Mouse (Mus musculus): ENCODE results near the gene Mrgpra9. TPM values are rescaled to one million over a fixed set of nuclear protein-coding genes. Genes with fewer than 3 reads are reported as not detected.
"Not testable (repeated sequence)": the region's sequence is repeated elsewhere in the genome, so short reads cannot be mapped to it uniquely, and the experiment has no call there.

Gene Mrgpra9
- not detected in 2 replicates for polyA plus RNA-seq (2016; fragmentation: Nextera tagmentation; extraction: Ambion mirVana)

- Histone ChIP-seq H3K9me3 (replicated peaks) (no peaks in the 10 kb centered on the region), H3K4me3 (no peak within 1 kb of the TSS)
- WGBS: 76% methylated on average over 1 of the region's 1 CpGs
Measured at GRCm38 (mm10) chr7:47252770-47253169, at the start of gene Mrgpra9. Mrgpra9 (minus strand) TSS chr7:47252848.

GRCm38 (mm10) chr7:47299612-47300011, 47.0 kb upstream of the Mrgpra9 start:
- H3K36me3 ChIP-seq; H3K27me3 ChIP-seq (ENCODE audit: low read depth, poor library complexity, severe bottlenecking); H3K4me1 ChIP-seq; H3K4me3 ChIP-seq; H3K27ac ChIP-seq (replicated peaks); DNase-seq (ENCODE audit: low spot score): not testable (repeated sequence)
- H3K9me3 ChIP-seq (replicated peaks): peaks cover 32% of the 10 kb centered on the region

More at GRCm38 (mm10) chr7:47252770-47253169, at the start of gene Mrgpra9:
- no peaks in the 10 kb centered on the region for H3K4me1 ChIP-seq
- H3K27ac ChIP-seq (replicated peaks): no peak within 1 kb of the TSS
- no peaks in the 10 kb centered on the region for H3K27me3 ChIP-seq (ENCODE audit: low read depth, poor library complexity, severe bottlenecking)
- DNase-seq (ENCODE audit: low spot score): no peak
- H3K36me3 ChIP-seq: no peaks in the 10 kb centered on the region

GRCm38 (mm10) chr7:47271547-47271946, 18.9 kb upstream of the Mrgpra9 start:
- not testable (repeated sequence) for H3K27ac ChIP-seq (replicated peaks); H3K36me3 ChIP-seq; H3K4me1 ChIP-seq; H3K9me3 ChIP-seq (replicated peaks); DNase-seq (ENCODE audit: low spot score); H3K27me3 ChIP-seq (ENCODE audit: low read depth, poor library complexity, severe bottlenecking); H3K4me3 ChIP-seq
- 92% methylated on average over 5 of the region's 5 CpGs for WGBS

- WGBS: 63% methylated on average over 3 of the region's 3 CpGs
- H3K9me3 ChIP-seq (replicated peaks): no peaks in the 10 kb centered on the region
- no peaks in the 10 kb centered on the region for H3K4me1 ChIP-seq
- H3K36me3 ChIP-seq: no peaks in the 10 kb centered on the region
- no peak overlapping the region for H3K4me3 ChIP-seq
- no peak for DNase-seq (ENCODE audit: low spot score)
- H3K27me3 ChIP-seq (ENCODE audit: low read depth, poor library complexity, severe bottlenecking): no peaks in the 10 kb centered on the region
- H3K27ac ChIP-seq (replicated peaks): no peak overlapping the region
Measured at GRCm38 (mm10) chr7:47244658-47245057, 8.0 kb downstream of the Mrgpra9 start.

- no peak within 1 kb of the TSS for H3K27ac ChIP-seq (replicated peaks)
- H3K4me1 ChIP-seq: no peaks in the 10 kb centered on the region
- no peaks in the 10 kb centered on the region for H3K9me3 ChIP-seq (replicated peaks)
- H3K4me3 ChIP-seq: no peak within 1 kb of the TSS
- H3K27me3 ChIP-seq (ENCODE audit: low read depth, poor library complexity, severe bottlenecking): no peaks in the 10 kb centered on the region
- H3K36me3 ChIP-seq: no peaks in the 10 kb centered on the region
- WGBS: 77% methylated on average over 4 of the region's 4 CpGs
- no peak for DNase-seq (ENCODE audit: low spot score)
Measured at GRCm38 (mm10) chr7:47204830-47205229, 47.8 kb downstream of the Mrgpra9 start, which contains the start of gene Mrgpra6. Mrgpra6 (minus strand) TSS chr7:47204920.

GRCm38 (mm10) chr7:47195271-47195670, 57.4 kb downstream of the Mrgpra9 start:
- no peak for DNase-seq (ENCODE audit: low spot score)
- Histone ChIP-seq H3K27me3 (ENCODE audit: low read depth, poor library complexity, severe bottlenecking) (no peaks in the 10 kb centered on the region), H3K4me1 (no peaks in the 10 kb centered on the region), H3K9me3 (replicated peaks) (peaks cover 6% of the 10 kb centered on the region), H3K27ac (replicated peaks) (no peak overlapping the region), H3K36me3 (no peaks in the 10 kb centered on the region), H3K4me3 (no peak overlapping the region)
- whole genome bisulfite sequencing: 74% methylated on average over 1 of the region's 1 CpGs

Other genes starting within 250 kb of the Mrgpra9 start
- 11.1 and 12.8 TPM in 2 replicates for gene Spty2d1, start 244.4 kb downstream of the Mrgpra9 start, polyA plus RNA-seq (2016; fragmentation: Nextera tagmentation; extraction: Ambion mirVana)
- 12.5 and 12.8 TPM in 2 replicates for gene Tmem86a, start 202.2 kb downstream of the Mrgpra9 start, polyA plus RNA-seq (2016; fragmentation: Nextera tagmentation; extraction: Ambion mirVana)
- gene Ptpn5, start 119.2 kb downstream of the Mrgpra9 start, polyA plus RNA-seq (2016; fragmentation: Nextera tagmentation; extraction: Ambion mirVana): 6.6 and 17.6 TPM in 2 replicates
- not detected in 2 replicates for gene Mrgpra6, start 47.9 kb downstream of the Mrgpra9 start, polyA plus RNA-seq (2016; fragmentation: Nextera tagmentation; extraction: Ambion mirVana)
- not detected in 2 replicates for gene Mrgpra1, start 101.4 kb upstream of the Mrgpra9 start, polyA plus RNA-seq (2016; fragmentation: Nextera tagmentation; extraction: Ambion mirVana)
- not detected in 2 replicates for gene Mrgpra2a, start 199.3 kb upstream of the Mrgpra9 start, polyA plus RNA-seq (2016; fragmentation: Nextera tagmentation; extraction: Ambion mirVana)

All from midbrain, embryonic 10.5 days (tissue).